Comparison of ENCODE assay signal across 17 mouse cellular contexts in the genomic region with DNA sequence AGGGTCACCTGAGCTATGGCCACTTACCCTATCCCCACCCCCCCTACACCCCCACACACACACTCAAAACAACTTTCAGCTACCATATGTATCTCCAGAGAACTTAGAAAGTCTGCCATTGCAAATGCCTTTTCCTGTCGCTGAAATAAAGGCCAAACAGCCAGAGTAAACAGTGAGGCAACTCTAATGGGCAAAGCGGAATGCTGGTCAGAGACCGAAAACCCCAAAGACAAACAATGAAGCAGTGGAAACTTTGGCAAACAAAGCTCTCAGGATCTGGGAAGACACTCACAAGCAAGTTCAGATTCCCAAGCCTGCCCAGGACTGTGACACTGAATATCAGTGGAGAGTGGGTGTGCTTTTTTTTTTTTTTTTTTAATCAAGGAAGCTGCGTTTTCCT. TPM values are rescaled to one million over a fixed set of nuclear protein-coding genes. Genes with fewer than 3 reads are reported as not detected.
DNase-seq lines count a peak whose midpoint lies in the region; ATAC-seq and TF ChIP-seq lines count a peak whose summit lies in the region.
"Had no signal": no experiment of that assay in that cellular context is flagged by ENCODE, and none has a peak within 500 bp of the region (broad histone marks: within the 10 kb centered on the region; RNA-seq: fewer than 3 reads in every experiment).

No protein-coding gene starts in this region.

- H3K4me3 ChIP-seq in heart, embryonic 10.5 days, result no peak overlapping the region
- H3K4me3 ChIP-seq in midbrain, embryonic 10.5 days, result no peak overlapping the region
- H3K4me3 ChIP-seq in midbrain, embryonic 11.5 days (ENCODE audit: low read depth, low read length), result no peak overlapping the region
- no peak overlapping the region for H3K4me3 ChIP-seq in lung, embryonic 14.5 days (ENCODE audit: low read depth, low read length)
- H3K4me3 ChIP-seq in small intestine, adult 2 months (ENCODE audit: low read depth, low read length), result no peak overlapping the region
- H3K4me3 ChIP-seq: embryonic facial prominence, embryonic 10.5 days; forebrain, embryonic 10.5 days; heart, adult 2 months; hindbrain, embryonic 15.5 days; midbrain, embryonic 13.5 days; stomach, embryonic 15.5 days had no signal

- H3K9me3 ChIP-seq in heart, embryonic 10.5 days, result no peaks in the 10 kb centered on the region
- H3K9me3 ChIP-seq in midbrain, embryonic 10.5 days (replicated peaks), result no peaks in the 10 kb centered on the region
- no peaks in the 10 kb centered on the region for H3K9me3 ChIP-seq in midbrain, embryonic 11.5 days (ENCODE audit: control insufficient read depth, low read length)
- H3K9me3 ChIP-seq in lung, embryonic 14.5 days (ENCODE audit: low read depth, low read length), result no peaks in the 10 kb centered on the region
- H3K9me3 ChIP-seq: embryonic facial prominence, embryonic 10.5 days; forebrain, embryonic 10.5 days; hindbrain, embryonic 15.5 days; midbrain, embryonic 13.5 days; stomach, embryonic 15.5 days had no signal

- H3K36me3 ChIP-seq in heart, embryonic 10.5 days, result no peaks in the 10 kb centered on the region
- H3K36me3 ChIP-seq in midbrain, embryonic 10.5 days, result no peaks in the 10 kb centered on the region
- H3K36me3 ChIP-seq in midbrain, embryonic 11.5 days (ENCODE audit: control insufficient read depth, insufficient read depth, low read length), result no peaks in the 10 kb centered on the region
- H3K36me3 ChIP-seq in lung, embryonic 14.5 days (ENCODE audit: insufficient read depth), result no peaks in the 10 kb centered on the region
- H3K36me3 ChIP-seq in small intestine, adult 2 months (ENCODE audit: control insufficient read depth, insufficient read depth, low read length), result no peaks in the 10 kb centered on the region
- H3K36me3 ChIP-seq: embryonic facial prominence, embryonic 10.5 days; forebrain, embryonic 10.5 days; hindbrain, embryonic 15.5 days; midbrain, embryonic 13.5 days; stomach, embryonic 15.5 days had no signal

- H3K27ac ChIP-seq in heart, embryonic 10.5 days, result 0 out of 2 replicates have a peak overlapping the region, but pooled peaks have one; percentile 62
- 0 out of 2 replicates have a peak overlapping the region, but pooled peaks have one; percentile 9 for H3K27ac ChIP-seq in midbrain, embryonic 10.5 days (replicated peaks)
- H3K27ac ChIP-seq in midbrain, embryonic 11.5 days (ENCODE audit: low read depth, low read length), result no peak overlapping the region
- no peak overlapping the region for H3K27ac ChIP-seq in lung, embryonic 14.5 days (ENCODE audit: low read depth)
- H3K27ac ChIP-seq in small intestine, adult 2 months (ENCODE audit: insufficient read depth, low read depth, low read length), result 0 out of 2 replicates have a peak overlapping the region, but pooled peaks have one; percentile 18
- H3K27ac ChIP-seq: embryonic facial prominence, embryonic 10.5 days; forebrain, embryonic 10.5 days; heart, adult 2 months; hindbrain, embryonic 15.5 days; midbrain, embryonic 13.5 days; stomach, embryonic 15.5 days had no signal

- H3K4me1 ChIP-seq in heart, embryonic 10.5 days, result peaks cover 53% of the 10 kb centered on the region
- peaks cover 43% of the 10 kb centered on the region for H3K4me1 ChIP-seq in midbrain, embryonic 10.5 days
- H3K4me1 ChIP-seq in midbrain, embryonic 11.5 days (ENCODE audit: control insufficient read depth, insufficient read depth, low read length), result peaks cover 10% of the 10 kb centered on the region
- peaks cover 16% of the 10 kb centered on the region for H3K4me1 ChIP-seq in lung, embryonic 14.5 days (ENCODE audit: insufficient read depth)
- peaks cover 13% of the 10 kb centered on the region for H3K4me1 ChIP-seq in small intestine, adult 2 months (ENCODE audit: control insufficient read depth, insufficient read depth, insufficient read length, low read length)

- H3K9ac ChIP-seq in midbrain, embryonic 11.5 days (ENCODE audit: low read length), result no peak overlapping the region
- no peak overlapping the region for H3K9ac ChIP-seq in lung, embryonic 14.5 days
- H3K9ac ChIP-seq: hindbrain, embryonic 15.5 days; midbrain, embryonic 13.5 days; stomach, embryonic 15.5 days had no signal

- TF ChIP-seq CTCF in lung, embryonic 14.5 days (IDR thresholded peaks at IDR 0.05; ENCODE audit: low read depth), result no peak
- TF ChIP-seq CTCF in small intestine, adult 2 months (IDR thresholded peaks at IDR 0.05; ENCODE audit: extremely low read depth, insufficient read length, insufficient replicate concordance, low read depth, low read length), result no peak

- ATAC-seq in midbrain, embryonic 11.5 days (ENCODE audit: low FRiP score), result no peak
- ATAC-seq in lung, embryonic 14.5 days (ENCODE audit: insufficient read depth), result no peak
- ATAC-seq: midbrain, embryonic 13.5 days had no signal

- DNase-seq in heart, embryonic 10.5 days (ENCODE audit: low spot score), result no peak
- DNase-seq in heart, postnatal 10 days, result no peak
- DNase-seq in midbrain, embryonic 10.5 days (ENCODE audit: low spot score), result no peak
- no peak for DNase-seq in midbrain, embryonic 11.5 days (ENCODE audit: low spot score, missing footprints)
- DNase-seq in lung, embryonic 14.5 days, result peak; percentile 46
- no peak for DNase-seq in left cerebral cortex, postnatal 14 days (ENCODE audit: low spot score in 2 of 2)
- no peak for DNase-seq in kidney, adult 8-10 months
- DNase-seq: adrenal gland, postnatal 14 days; cerebellum, postnatal 25 days; heart, adult 2 months; right cerebral cortex, postnatal 4 days had no signal

- no peak overlapping the region for H3K4me2 ChIP-seq in midbrain, embryonic 11.5 days
- H3K4me2 ChIP-seq in lung, embryonic 14.5 days, result no peak overlapping the region
- H3K4me2 ChIP-seq: hindbrain, embryonic 15.5 days; midbrain, embryonic 13.5 days; stomach, embryonic 15.5 days had no signal

- intact Hi-C loops in heart, postnatal 10 days (cut with DNase I), result no loop called here
- intact Hi-C loops in left cerebral cortex, postnatal 14 days (cut with DNase I), result no loop called here

- no peak for TF ChIP-seq POLR2A in small intestine, adult 2 months (IDR thresholded peaks at IDR 0.05; ENCODE audit: low read depth, low read length)

- H3K27me3 ChIP-seq in heart, embryonic 10.5 days (ENCODE audit: insufficient read depth, poor library complexity, severe bottlenecking), result no peaks in the 10 kb centered on the region
- H3K27me3 ChIP-seq in midbrain, embryonic 10.5 days (ENCODE audit: low read depth, poor library complexity, severe bottlenecking), result no peaks in the 10 kb centered on the region
- no peaks in the 10 kb centered on the region for H3K27me3 ChIP-seq in midbrain, embryonic 11.5 days (ENCODE audit: control insufficient read depth, insufficient read depth, low read length)
- no peaks in the 10 kb centered on the region for H3K27me3 ChIP-seq in lung, embryonic 14.5 days (ENCODE audit: insufficient read depth, low read length)
- H3K27me3 ChIP-seq in small intestine, adult 2 months (ENCODE audit: control insufficient read depth, insufficient read depth, low read length), result no peaks in the 10 kb centered on the region
- H3K27me3 ChIP-seq: hindbrain, embryonic 15.5 days; midbrain, embryonic 13.5 days; stomach, embryonic 15.5 days had no signal

- 48% methylated on average over 4 of the region's 4 CpGs for WGBS in heart, embryonic 10.5 days
- 70% methylated on average over 4 of the region's 4 CpGs for WGBS in midbrain, embryonic 10.5 days
- WGBS in midbrain, embryonic 11.5 days, result 64% methylated on average over 4 of the region's 4 CpGs
- 47% methylated on average over 4 of the region's 4 CpGs for WGBS in lung, embryonic 14.5 days
- 61% methylated on average over 4 of the region's 4 CpGs for WGBS in small intestine, adult 2 months

RNA-seq across cellular contexts. Expression of a gene that starts 4.8 kb away (rescaled TPM):
- polyA plus RNA-seq in heart, embryonic 10.5 days (2016; fragmentation: Nextera tagmentation; extraction: Ambion mirVana), result 9.4 and 11.1 TPM in 2 replicates
- 10 to 100 TPM; 24.2 to 31.8 TPM for total RNA-seq in heart, postnatal 10 days (2021)
- 2.9 and 3.2 TPM in 2 replicates for polyA plus RNA-seq in midbrain, embryonic 10.5 days (2016; fragmentation: Nextera tagmentation; extraction: Ambion mirVana)
- polyA plus RNA-seq in midbrain, embryonic 11.5 days (2014; fragmentation: Nextera tagmentation; extraction: Ambion mirVana), result 4.7 and 4.9 TPM in 2 replicates
- polyA plus RNA-seq in lung, embryonic 14.5 days (2014; fragmentation: Nextera tagmentation; extraction: Ambion mirVana), result 6.5 and 7.4 TPM in 2 replicates
- 1.2 and 3.1 TPM in 2 replicates for polyA plus RNA-seq in small intestine, adult 2 months (2012; rRNA removed)
- total RNA-seq in left cerebral cortex, postnatal 14 days (2021), result 10 to 100 TPM; 32.7 to 33.8 TPM

RNA-seq across cellular contexts. Expression of a gene that starts 5.0 kb away (rescaled TPM):
- polyA plus RNA-seq in heart, embryonic 10.5 days (2016; fragmentation: Nextera tagmentation; extraction: Ambion mirVana), result 5.8 and 8.2 TPM in 2 replicates
- 1 to 10 TPM; 1.8 to 2.6 TPM for total RNA-seq in heart, postnatal 10 days (2021)
- polyA plus RNA-seq in midbrain, embryonic 10.5 days (2016; fragmentation: Nextera tagmentation; extraction: Ambion mirVana), result 3.0 and 5.3 TPM in 2 replicates
- 4.6 and 4.7 TPM in 2 replicates for polyA plus RNA-seq in midbrain, embryonic 11.5 days (2014; fragmentation: Nextera tagmentation; extraction: Ambion mirVana)
- polyA plus RNA-seq in lung, embryonic 14.5 days (2014; fragmentation: Nextera tagmentation; extraction: Ambion mirVana), result 7.0 and 8.6 TPM in 2 replicates
- polyA plus RNA-seq in small intestine, adult 2 months (2012; rRNA removed), result 4.0 and 7.6 TPM in 2 replicates
- 10 to 100 TPM; 16.7 to 19.4 TPM for total RNA-seq in left cerebral cortex, postnatal 14 days (2021)

Comparison
In these comparisons a context has a peak if more than half of its experiments do, and no peak if none do; other contexts are left out.
1. H3K27ac ChIP-seq: peak in heart, embryonic 10.5 days (single experiment), midbrain, embryonic 10.5 days (single experiment) and small intestine, adult 2 months (single experiment); none in midbrain, embryonic 11.5 days (single experiment) and lung, embryonic 14.5 days (single experiment).